Mouse (Mus musculus) brain, embryonic 14.5 days (tissue): ENCODE results near the gene Cd59b.
"Not testable (repeated sequence)": the region's sequence is repeated elsewhere in the genome, so short reads cannot be mapped to it uniquely, and the experiment has no call there.

ENCODE experiments used
- CTCF ChIP-seq: fragments of 200-500 bp; IDR thresholded peaks from 2 replicates; pipeline ENCODE4 v1.5.1; 2012; ENCODE audit warnings: inconsistent platforms, mild to moderate bottlenecking, moderate library complexity, borderline replicate concordance; ENCODE audit not compliant: insufficient read depth, insufficient read length; ENCODE audit errors: extremely low read depth
- POLR2A ChIP-seq: fragments of 200-500 bp; IDR thresholded peaks from 2 replicates; pipeline ENCODE4 v1.6.1; 2012; ENCODE audit warnings: mild to moderate bottlenecking, inconsistent platforms, borderline replicate concordance; ENCODE audit not compliant: poor library complexity, insufficient read depth, insufficient read length, severe bottlenecking; ENCODE audit errors: extremely low read depth

DNA sequence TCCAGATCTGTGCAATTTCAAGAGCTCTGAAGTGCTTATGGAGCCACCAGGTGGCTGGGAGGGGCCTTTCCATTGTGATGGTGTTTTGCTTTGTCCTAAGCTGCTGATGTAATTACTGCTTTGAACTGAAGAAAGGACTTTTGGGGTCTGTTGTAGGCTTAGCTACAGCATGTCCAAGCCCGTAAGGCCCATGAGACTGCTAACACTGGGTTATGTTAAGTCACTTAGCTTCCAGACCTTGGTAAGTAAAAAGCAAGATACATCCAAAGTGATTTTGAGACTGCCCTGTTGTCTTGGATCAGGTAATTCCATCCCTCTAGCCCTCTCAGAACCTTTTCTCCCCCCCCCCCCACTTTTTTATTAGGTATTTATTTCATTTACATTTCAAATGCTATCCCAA, 27.1 kb downstream of the Cd59b start:
- TF ChIP-seq POLR2A, CTCF: not testable (repeated sequence)
